8 mouse cellular contexts compared by ENCODE assay signal in genomic region chr12:59039162-59039970, GRCm38 (mm10). TPM values are rescaled to one million over a fixed set of nuclear protein-coding genes. Genes with fewer than 3 reads are reported as not detected.
DNase-seq lines count a peak whose midpoint lies in the region; ATAC-seq and TF ChIP-seq lines count a peak whose summit lies in the region.

No protein-coding gene starts in this region.

- H3K4me1 ChIP-seq in heart, embryonic 12.5 days (replicated peaks) = peaks cover 7% of the 10 kb centered on the region; the same call in 1 of the 2 replicates
- H3K4me1 ChIP-seq in embryonic facial prominence, embryonic 12.5 days = no peaks in the 10 kb centered on the region
- H3K4me1 ChIP-seq in limb, embryonic 15.5 days = 0 out of 2 replicates have a peak, but pooled peaks cover 5% of the 10 kb centered on the region
- H3K4me1 ChIP-seq in thymus, adult 2 months (replicated peaks; ENCODE audit: control insufficient read depth, insufficient read depth, low read length) = no peaks in the 10 kb centered on the region

- no peak for DNase-seq in heart, postnatal 4 days
- peak; percentile 46 for DNase-seq in A20 (ENCODE audit: low read depth, low spot score)
- no peak for DNase-seq in T-cell, adult 2 months (ENCODE audit: low spot score)
- no peak for DNase-seq in thymus, adult 2 months
- DNase-seq in MN1 (ENCODE audit: low spot score) = no peak

- no peaks in the 10 kb centered on the region for H3K9me3 ChIP-seq in heart, embryonic 12.5 days (replicated peaks)
- no peaks in the 10 kb centered on the region for H3K9me3 ChIP-seq in embryonic facial prominence, embryonic 12.5 days
- H3K9me3 ChIP-seq in limb, embryonic 15.5 days = no peaks in the 10 kb centered on the region

- TF ChIP-seq POLR2A in thymus, adult 2 months (IDR thresholded peaks at IDR 0.05; ENCODE audit: control insufficient read depth, extremely low read depth, insufficient read depth, low read length, poor library complexity) = no peak

- H3K27me3 ChIP-seq in heart, embryonic 12.5 days (replicated peaks) = no peaks in the 10 kb centered on the region
- no peaks in the 10 kb centered on the region for H3K27me3 ChIP-seq in embryonic facial prominence, embryonic 12.5 days
- H3K27me3 ChIP-seq in limb, embryonic 15.5 days = no peaks in the 10 kb centered on the region
- no peaks in the 10 kb centered on the region for H3K27me3 ChIP-seq in thymus, adult 2 months (ENCODE audit: control insufficient read depth, insufficient read depth, low read length)

- no peak for TF ChIP-seq CTCF in thymus, adult 2 months (IDR thresholded peaks at IDR 0.05; ENCODE audit: borderline replicate concordance, control insufficient read depth, extremely low read depth, insufficient read depth, low read length, poor library complexity)

- ATAC-seq in heart, embryonic 12.5 days (ENCODE audit: insufficient number of reproducible peaks, low FRiP score) = no peak
- no peak for ATAC-seq in embryonic facial prominence, embryonic 12.5 days (ENCODE audit: insufficient number of reproducible peaks, insufficient read depth, low FRiP score, low TSS enrichment)
- no peak for ATAC-seq in limb, embryonic 15.5 days (ENCODE audit: insufficient number of reproducible peaks, low FRiP score, low TSS enrichment, low read depth)

- H3K27ac ChIP-seq in heart, embryonic 12.5 days (ENCODE audit: poor library complexity, severe bottlenecking) = peak overlapping the region; percentile 89
- no peak overlapping the region for H3K27ac ChIP-seq in embryonic facial prominence, embryonic 12.5 days
- peak overlapping the region; percentile 77; the same call in 1 of the 2 replicates for H3K27ac ChIP-seq in limb, embryonic 15.5 days
- H3K27ac ChIP-seq in thymus, adult 2 months (ENCODE audit: control insufficient read depth, insufficient read depth, low read length) = no peak overlapping the region

- H3K4me2 ChIP-seq in heart, embryonic 12.5 days = peak overlapping the region; percentile 61; the same call in 1 of the 2 replicates
- H3K4me2 ChIP-seq in embryonic facial prominence, embryonic 12.5 days (replicated peaks) = 0 out of 2 replicates have a peak overlapping the region, but pooled peaks have one; percentile 2
- no peak overlapping the region for H3K4me2 ChIP-seq in limb, embryonic 15.5 days

- H3K36me3 ChIP-seq in heart, embryonic 12.5 days = peaks cover 30% of the 10 kb centered on the region
- peaks cover 20% of the 10 kb centered on the region for H3K36me3 ChIP-seq in embryonic facial prominence, embryonic 12.5 days
- H3K36me3 ChIP-seq in limb, embryonic 15.5 days = peaks cover 26% of the 10 kb centered on the region
- peaks cover 18% of the 10 kb centered on the region for H3K36me3 ChIP-seq in thymus, adult 2 months (ENCODE audit: control insufficient read depth, insufficient read depth, low read length)

- H3K9ac ChIP-seq in heart, embryonic 12.5 days = no peak overlapping the region
- H3K9ac ChIP-seq in embryonic facial prominence, embryonic 12.5 days = no peak overlapping the region
- H3K9ac ChIP-seq in limb, embryonic 15.5 days = no peak overlapping the region

- WGBS in heart, embryonic 12.5 days = 68% methylated on average over 10 of the region's 10 CpGs
- 63% methylated on average over 10 of the region's 10 CpGs for WGBS in embryonic facial prominence, embryonic 12.5 days
- 67% methylated on average over 10 of the region's 10 CpGs for WGBS in limb, embryonic 15.5 days
- WGBS in thymus, adult 2 months = 92% methylated on average over 10 of the region's 10 CpGs

- H3K4me3 ChIP-seq in heart, embryonic 12.5 days = 0 out of 2 replicates have a peak overlapping the region, but pooled peaks have one; percentile 20
- no peak overlapping the region for H3K4me3 ChIP-seq in embryonic facial prominence, embryonic 12.5 days
- no peak overlapping the region for H3K4me3 ChIP-seq in limb, embryonic 15.5 days
- no peak overlapping the region for H3K4me3 ChIP-seq in thymus, adult 2 months (ENCODE audit: control insufficient read depth, insufficient read depth, low read length)

RNA-seq across cellular contexts. Expression of gene Trappc6b, which starts 21.9 kb away (rescaled TPM):
- polyA plus RNA-seq in heart, embryonic 12.5 days (2016; fragmentation: Nextera tagmentation; extraction: Ambion mirVana) = 80.4 and 83.2 TPM in 2 replicates
- total RNA-seq in heart, postnatal 4 days (2021) = 10 to 100 TPM; 56.6 to 63.5 TPM
- polyA plus RNA-seq in embryonic facial prominence, embryonic 12.5 days (2016; fragmentation: Nextera tagmentation; extraction: Ambion mirVana) = 78.4 and 82.9 TPM in 2 replicates
- polyA plus RNA-seq in limb, embryonic 15.5 days (2015; fragmentation: Nextera tagmentation; extraction: Ambion mirVana) = 83.1 and 84.9 TPM in 2 replicates
- 57.6 and 63.3 TPM in 2 replicates for polyA plus RNA-seq in thymus, adult 2 months (2012; rRNA removed)

RNA-seq across cellular contexts. Expression of gene Gemin2, which starts 26.2 kb away (rescaled TPM):
- 25.4 and 25.9 TPM in 2 replicates for polyA plus RNA-seq in heart, embryonic 12.5 days (2016; fragmentation: Nextera tagmentation; extraction: Ambion mirVana)
- total RNA-seq in heart, postnatal 4 days (2021) = 1 to 10 TPM; 8.8 to 9.8 TPM
- 34.2 and 36.6 TPM in 2 replicates for polyA plus RNA-seq in embryonic facial prominence, embryonic 12.5 days (2016; fragmentation: Nextera tagmentation; extraction: Ambion mirVana)
- 25.3 and 25.7 TPM in 2 replicates for polyA plus RNA-seq in limb, embryonic 15.5 days (2015; fragmentation: Nextera tagmentation; extraction: Ambion mirVana)
- 5.2 and 5.9 TPM in 2 replicates for polyA plus RNA-seq in thymus, adult 2 months (2012; rRNA removed)

RNA-seq across cellular contexts. Expression of gene Pnn, which starts 27.3 kb away (rescaled TPM):
- 73.4 and 78.0 TPM in 2 replicates for polyA plus RNA-seq in heart, embryonic 12.5 days (2016; fragmentation: Nextera tagmentation; extraction: Ambion mirVana)
- 10 to 100 TPM; 38.5 to 40.4 TPM for total RNA-seq in heart, postnatal 4 days (2021)
- 115 and 128 TPM in 2 replicates for polyA plus RNA-seq in embryonic facial prominence, embryonic 12.5 days (2016; fragmentation: Nextera tagmentation; extraction: Ambion mirVana)
- polyA plus RNA-seq in limb, embryonic 15.5 days (2015; fragmentation: Nextera tagmentation; extraction: Ambion mirVana) = 98.8 and 103 TPM in 2 replicates
- 32.2 and 34.0 TPM in 2 replicates for polyA plus RNA-seq in thymus, adult 2 months (2012; rRNA removed)

RNA-seq across cellular contexts. Expression of gene Sec23a, which starts 27.5 kb away (rescaled TPM):
- 93.0 and 97.1 TPM in 2 replicates for polyA plus RNA-seq in heart, embryonic 12.5 days (2016; fragmentation: Nextera tagmentation; extraction: Ambion mirVana)
- 10 to 100 TPM; 51.0 to 53.8 TPM for total RNA-seq in heart, postnatal 4 days (2021)
- 90.9 and 97.6 TPM in 2 replicates for polyA plus RNA-seq in embryonic facial prominence, embryonic 12.5 days (2016; fragmentation: Nextera tagmentation; extraction: Ambion mirVana)
- 105 and 107 TPM in 2 replicates for polyA plus RNA-seq in limb, embryonic 15.5 days (2015; fragmentation: Nextera tagmentation; extraction: Ambion mirVana)
- 9.7 and 10.8 TPM in 2 replicates for polyA plus RNA-seq in thymus, adult 2 months (2012; rRNA removed)

RNA-seq across cellular contexts. Expression of gene Mia2, which starts 56.2 kb away (rescaled TPM):
- 46.2 and 48.5 TPM in 2 replicates for polyA plus RNA-seq in heart, embryonic 12.5 days (2016; fragmentation: Nextera tagmentation; extraction: Ambion mirVana)
- 10 to 100 TPM; 40.6 to 46.0 TPM for total RNA-seq in heart, postnatal 4 days (2021)
- 58.0 and 60.3 TPM in 2 replicates for polyA plus RNA-seq in embryonic facial prominence, embryonic 12.5 days (2016; fragmentation: Nextera tagmentation; extraction: Ambion mirVana)
- 63.0 and 68.1 TPM in 2 replicates for polyA plus RNA-seq in limb, embryonic 15.5 days (2015; fragmentation: Nextera tagmentation; extraction: Ambion mirVana)
- 67.8 and 68.0 TPM in 2 replicates for polyA plus RNA-seq in thymus, adult 2 months (2012; rRNA removed)

Comparison
In these comparisons a context has a peak if more than half of its experiments do, and no peak if none do; other contexts are left out.
1. H3K27ac ChIP-seq: peak in heart, embryonic 12.5 days (single experiment) and limb, embryonic 15.5 days (single experiment); none in embryonic facial prominence, embryonic 12.5 days (single experiment) and thymus, adult 2 months (single experiment).